Mouse (Mus musculus) liver, postnatal 0 days (tissue): Measurements from ENCODE around the gene Mgat5. TPM values are rescaled to one million over a fixed set of nuclear protein-coding genes. Genes with fewer than 3 reads are reported as not detected.

Experiments used
- ATAC-seq: fragments of 200-750 bp; cut with Nextera tagmentation; 2 replicates; pipeline ENCODE4 v1.8.0; 2017; ENCODE audit warnings: mild to moderate bottlenecking, moderate library complexity
- DNase-seq: peaks from one replicate; pipeline ENCODE4 v3.0.0-alpha.2; 2016
- H3K27ac ChIP-seq: fragments of 300-500 bp; sonication (generic); 2 replicates; pipeline ENCODE4 v1.5.1; 2014; ENCODE audit warnings: antibody characterized with exemption, moderate library complexity, mild to moderate bottlenecking, low read depth
- H3K27me3 ChIP-seq: fragments of 300-500 bp; sonication (generic); 2 replicates; pipeline ENCODE4 v1.6.1; 2014; ENCODE audit warnings: low read length, control low read depth, mixed read lengths; ENCODE audit not compliant: insufficient read depth
- H3K36me3 ChIP-seq: fragments of 300-500 bp; sonication (generic); replicated peaks from 2 replicates; pipeline ENCODE4 v1.6.1; 2014; ENCODE audit warnings: mild to moderate bottlenecking, control low read depth, low read length, moderate library complexity, mixed read lengths; ENCODE audit not compliant: insufficient read depth
- H3K4me1 ChIP-seq: fragments of 300-500 bp; sonication (generic); 2 replicates; pipeline ENCODE4 v1.6.1; 2014; ENCODE audit warnings: antibody characterized with exemption, mild to moderate bottlenecking, control low read depth; ENCODE audit not compliant: insufficient read depth
- H3K4me2 ChIP-seq: fragments of 300-500 bp; sonication (generic); 2 replicates; pipeline ENCODE4 v1.6.1; 2014; ENCODE audit warnings: low read depth, mild to moderate bottlenecking, low read length, moderate library complexity, mixed read lengths
- H3K4me3 ChIP-seq: fragments of 300-500 bp; sonication (generic); 2 replicates; pipeline ENCODE4 v1.5.1; 2014; ENCODE audit warnings: low read depth, low read length
- H3K9ac ChIP-seq: fragments of 300-500 bp; sonication (generic); replicated peaks from 2 replicates; pipeline ENCODE4 v1.6.1; 2014; ENCODE audit warnings: mild to moderate bottlenecking, moderate library complexity
- H3K9me3 ChIP-seq: fragments of 300-500 bp; sonication (generic); 2 replicates; pipeline ENCODE4 v1.6.1; 2016; ENCODE audit warnings: mild to moderate bottlenecking, control low read depth, low read length, mixed read lengths
- CTCF ChIP-seq: sonication (generic); IDR thresholded peaks from 2 replicates; pipeline ENCODE4 v1.5.1; 2016; ENCODE audit warnings: antibody characterized with exemption, low read depth
- EP300 ChIP-seq: IDR thresholded peaks from 2 replicates; pipeline ENCODE4 v1.6.1; 2016; ENCODE audit warnings: antibody characterized with exemption, low read depth, mild to moderate bottlenecking
- WGBS: fragments of 180-500 bp; shearing (Covaris S2); extraction: QIAGEN DNeasy Blood & Tissue Kit; methylation state at CpG from one replicate; pipeline ENCODE4 v1.1.7; 2014; ENCODE audit not compliant: insufficient replicate concordance; 5-methylcytosine and 5-hydroxymethylcytosine counted together
- polyA plus RNA-seq: library from polyadenylated mRNA; unstranded; fragments of >200 nt; fragmentation: Nextera tagmentation; extraction: Ambion mirVana; gene quantifications from 2 replicates; pipeline ENCODE4 v1.2.1, GENCODE M21; 2015

Mgat5 gene
- polyA plus RNA-seq, 1 experiment from 2014 or later = 0.86 TPM

GRCm38 (mm10) chr1:127530849-127531580, 326.2 kb downstream of the Mgat5 start:
- Histone ChIP-seq H3K9me3 (no peaks in the 10 kb centered on the region), H3K27me3 (no peaks in the 10 kb centered on the region), H3K27ac (no peak overlapping the region), H3K36me3 (no peaks in the 10 kb centered on the region), H3K4me2 (no peak overlapping the region), H3K9ac (no peak overlapping the region), H3K4me1 (no peaks in the 10 kb centered on the region), H3K4me3 (no peak overlapping the region)
- WGBS = 53% methylated on average over 14 of the region's 14 CpGs
- no peak for TF ChIP-seq CTCF
- no peak for TF ChIP-seq EP300
- ATAC-seq = no peak
- DNase-seq = no peak

GRCm38 (mm10) chr1:127531723-127532122, 326.9 kb downstream of the Mgat5 start:
- ATAC-seq = no peak
- H3K27ac ChIP-seq = no peak overlapping the region
- H3K9me3 ChIP-seq = no peaks in the 10 kb centered on the region
- H3K9ac ChIP-seq = no peak overlapping the region
- H3K27me3 ChIP-seq = no peaks in the 10 kb centered on the region
- H3K4me1 ChIP-seq = no peaks in the 10 kb centered on the region
- WGBS = 67% methylated on average over 5 of the region's 5 CpGs
- TF ChIP-seq EP300 (no peak), CTCF (no peak)
- H3K4me2 ChIP-seq = no peak overlapping the region
- no peak for DNase-seq
- H3K36me3 ChIP-seq = no peaks in the 10 kb centered on the region
- no peak overlapping the region for H3K4me3 ChIP-seq

GRCm38 (mm10) chr1:127536448-127536847, 331.6 kb downstream of the Mgat5 start:
- Histone ChIP-seq H3K4me1 (no peaks in the 10 kb centered on the region), H3K27me3 (no peaks in the 10 kb centered on the region), H3K4me2 (no peak overlapping the region), H3K4me3 (no peak overlapping the region), H3K36me3 (no peaks in the 10 kb centered on the region), H3K9ac (no peak overlapping the region), H3K27ac (no peak overlapping the region), H3K9me3 (no peaks in the 10 kb centered on the region)
- no peak for DNase-seq
- TF ChIP-seq CTCF (no peak), EP300 (no peak)
- ATAC-seq = no peak
- WGBS = 57% methylated on average over 5 of the region's 5 CpGs

GRCm38 (mm10) chr1:127537204-127538038, 332.6 kb downstream of the Mgat5 start:
- no peaks in the 10 kb centered on the region for H3K27me3 ChIP-seq
- TF ChIP-seq CTCF = no peak
- no peak for TF ChIP-seq EP300
- ATAC-seq (no peak), DNase-seq (no peak)
- no peak overlapping the region for H3K27ac ChIP-seq
- no peak overlapping the region for H3K4me2 ChIP-seq
- no peaks in the 10 kb centered on the region for H3K36me3 ChIP-seq
- H3K4me3 ChIP-seq = no peak overlapping the region
- 49% methylated on average over 17 of the region's 17 CpGs for WGBS
- no peak overlapping the region for H3K9ac ChIP-seq
- no peaks in the 10 kb centered on the region for H3K9me3 ChIP-seq
- H3K4me1 ChIP-seq = no peaks in the 10 kb centered on the region
